Mouse (Mus musculus) urinary bladder, adult 18-20 months (tissue): ENCODE data around the gene Ccs.
A peak's percentile ranks its signal among the peaks of the same experiment; 100 is the strongest.
"Not testable (repeated sequence)": the region's sequence is repeated elsewhere in the genome, so short reads cannot be mapped to it uniquely, and the experiment has no call there.

Experiments used
- DNase-seq, 2 experiments: peaks; one replicate each; pipeline ENCODE4 v3.0.0; 2022; ENCODE audit warnings: low spot score in 2 of 2, mixed read lengths in 2 of 2

Gene Ccs

DNA sequence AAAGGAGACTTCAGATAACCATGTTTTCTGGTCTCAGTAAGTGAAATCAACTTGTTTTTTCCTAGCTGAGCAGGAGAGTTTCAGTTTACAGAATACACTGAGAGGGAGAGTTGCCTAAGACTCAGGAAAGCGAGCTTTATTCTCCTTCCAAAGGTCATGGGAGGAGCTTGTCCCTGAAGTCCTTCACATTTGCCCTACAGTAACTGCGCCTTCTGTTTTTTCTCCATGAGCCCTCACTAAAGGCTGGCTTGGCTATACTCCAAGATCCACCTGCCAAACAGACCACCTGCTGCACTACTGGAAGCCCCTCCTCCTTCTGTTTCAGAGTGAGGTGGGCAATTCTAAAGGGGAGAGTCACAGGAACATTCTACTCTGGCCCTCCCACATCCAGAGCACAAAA, 3.0 kb downstream of the Ccs start:
- no peak for DNase-seq

DNA sequence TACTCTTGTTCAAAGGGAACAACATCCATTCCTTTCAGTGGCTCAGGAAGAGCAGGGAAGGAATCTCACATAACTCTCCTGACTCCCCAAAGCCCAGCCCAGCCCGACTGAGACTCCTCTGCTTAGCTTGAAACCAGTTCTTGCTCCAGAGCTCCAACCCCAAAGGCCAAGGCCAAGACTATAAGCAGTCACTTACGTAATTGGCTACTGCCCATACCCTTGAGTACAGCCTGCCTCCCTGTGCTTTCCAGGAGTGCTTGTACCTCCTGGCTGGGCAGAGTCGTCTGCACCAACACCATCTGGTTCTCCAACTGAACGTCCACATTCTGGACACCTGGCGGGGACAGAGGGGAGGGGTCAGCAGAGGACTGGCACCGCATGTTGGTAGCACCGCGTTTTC, 5.2 kb downstream of the Ccs start:
- DNase-seq: no peak

DNA sequence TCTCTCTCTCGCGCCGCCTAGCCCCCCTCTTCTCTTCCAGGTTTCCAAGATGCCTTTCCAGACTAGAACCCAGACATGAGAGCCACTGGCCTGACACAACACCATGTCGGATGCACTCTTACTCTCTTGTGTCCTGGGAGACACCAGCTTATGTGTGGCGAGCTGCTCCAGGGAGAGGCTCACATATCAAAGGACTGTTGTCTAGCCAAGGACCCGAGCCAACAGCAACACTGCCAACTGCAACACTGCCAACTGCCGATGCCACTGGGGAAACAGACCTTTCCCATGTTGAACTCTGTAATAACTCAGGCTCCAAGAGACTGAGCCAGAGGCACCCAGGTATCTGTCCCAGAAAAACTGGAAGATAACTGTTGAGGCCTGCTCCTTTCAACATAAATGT, 10.0 kb downstream of the Ccs start:
- no peak for DNase-seq

DNA sequence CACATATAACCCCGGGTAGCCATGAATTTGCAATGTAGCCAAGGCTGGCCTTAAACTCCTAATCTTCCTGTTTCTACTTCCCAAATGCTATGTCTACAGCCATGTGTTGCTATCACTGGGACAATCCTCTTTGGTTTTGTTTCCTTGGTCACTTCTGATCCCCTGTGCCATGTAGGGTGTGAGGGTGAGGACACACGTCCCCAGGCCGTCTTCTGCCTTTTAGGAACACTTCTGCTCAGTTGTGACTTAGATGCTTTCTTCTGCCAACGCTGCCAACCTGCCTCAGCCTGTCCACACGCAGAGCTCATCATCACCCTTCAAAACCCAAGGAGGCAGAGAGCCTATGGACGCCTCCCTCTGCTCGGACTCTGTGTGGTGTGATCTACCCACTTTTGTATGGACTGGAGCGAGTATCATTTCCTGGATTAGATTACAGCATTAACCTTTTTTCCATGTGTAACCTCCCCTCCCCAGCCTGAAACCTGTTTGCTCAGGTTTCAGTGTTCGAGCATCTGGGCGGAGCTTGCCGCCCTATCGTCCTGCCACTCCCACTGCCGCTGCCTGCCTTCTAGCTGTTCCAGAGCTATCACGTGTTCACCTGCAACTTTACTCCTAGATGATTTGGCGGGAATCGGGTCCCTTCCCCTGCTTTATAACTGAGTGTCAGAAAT, 10.6 kb downstream of the Ccs start:
- no peak for DNase-seq

DNA sequence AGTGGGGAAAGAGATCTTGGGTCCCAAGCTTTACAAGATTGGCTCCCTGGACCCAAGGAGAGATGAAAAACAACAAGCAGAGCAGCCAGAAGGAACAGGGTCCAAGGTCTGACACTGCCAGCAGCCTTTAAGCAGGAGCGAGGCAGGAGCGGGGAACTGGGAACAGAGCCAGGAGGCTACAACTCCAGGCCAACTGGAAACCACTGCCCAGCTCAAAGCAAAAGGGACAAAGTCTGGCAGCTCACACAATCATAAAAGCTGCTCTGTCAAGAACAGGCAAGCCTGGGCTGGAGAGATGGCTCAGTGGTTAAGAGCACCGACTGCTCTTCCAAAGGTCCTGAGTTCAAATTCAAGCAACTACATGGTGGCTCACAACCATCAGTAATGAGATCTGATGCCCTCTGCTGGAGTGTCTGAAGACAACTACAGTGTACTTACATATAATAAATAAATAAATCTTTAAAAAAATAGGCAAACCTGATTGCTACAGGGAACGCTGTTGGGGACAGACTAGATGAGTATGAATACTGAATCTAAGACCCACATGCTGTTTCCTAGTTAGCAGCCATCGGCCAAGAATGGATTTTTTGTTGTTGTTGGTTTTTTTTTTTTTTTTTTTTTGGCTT, 18.3 kb downstream of the Ccs start:
- DNase-seq: peak in 1 of 2 experiments; percentile 50

DNA sequence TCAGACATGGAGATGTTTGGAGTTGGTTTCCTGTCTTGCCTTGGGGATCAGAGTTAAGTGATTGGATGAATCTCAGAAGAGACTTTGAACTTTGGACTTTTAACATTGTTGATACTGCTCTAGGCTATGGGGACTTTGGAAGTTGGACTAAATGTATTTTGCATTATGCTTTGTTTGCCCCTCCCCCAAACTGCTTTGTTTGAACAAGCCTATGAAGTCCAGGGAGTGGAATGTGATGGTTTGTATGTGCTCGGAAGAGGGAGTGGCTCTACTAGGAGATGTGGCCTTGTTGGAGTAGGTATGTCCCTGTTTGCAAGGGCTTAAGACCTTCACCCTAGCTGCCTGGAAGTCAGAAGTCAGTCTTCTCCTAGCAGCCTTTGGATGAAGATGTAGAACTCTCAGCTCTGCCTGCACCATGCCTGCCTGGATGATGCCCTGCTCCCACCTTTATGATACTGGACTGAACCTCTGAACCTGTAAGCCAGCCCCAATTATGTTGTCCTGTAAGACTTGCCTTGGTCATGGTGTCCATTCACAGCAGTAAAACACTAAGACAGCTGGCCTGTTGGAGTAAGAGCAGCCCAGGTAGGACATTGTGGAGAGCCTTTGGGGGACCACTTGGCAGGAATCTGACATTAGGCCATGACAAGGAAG, 21.8 kb downstream of the Ccs start:
- no peak for DNase-seq

DNA sequence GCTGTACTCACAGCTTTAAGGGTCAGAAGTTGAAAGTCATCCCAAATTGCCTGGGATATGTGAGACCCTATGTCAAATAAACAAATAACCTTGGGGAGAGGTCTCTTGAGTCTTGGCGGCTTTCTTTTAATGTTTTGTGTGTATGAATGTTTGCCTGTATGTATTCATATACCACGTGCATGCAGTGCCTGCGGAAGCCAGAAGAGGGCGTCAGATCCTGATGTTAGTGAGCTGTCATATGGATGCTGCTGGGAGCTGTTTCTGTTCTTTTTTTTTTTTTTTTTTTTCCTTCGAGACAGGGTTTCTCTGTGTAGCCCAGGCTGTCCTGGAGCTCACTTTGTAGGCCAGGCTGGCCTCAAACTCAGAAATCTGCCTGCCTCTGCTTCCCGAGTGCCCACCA, 26.1 kb downstream of the Ccs start:
- no peak for DNase-seq

DNA sequence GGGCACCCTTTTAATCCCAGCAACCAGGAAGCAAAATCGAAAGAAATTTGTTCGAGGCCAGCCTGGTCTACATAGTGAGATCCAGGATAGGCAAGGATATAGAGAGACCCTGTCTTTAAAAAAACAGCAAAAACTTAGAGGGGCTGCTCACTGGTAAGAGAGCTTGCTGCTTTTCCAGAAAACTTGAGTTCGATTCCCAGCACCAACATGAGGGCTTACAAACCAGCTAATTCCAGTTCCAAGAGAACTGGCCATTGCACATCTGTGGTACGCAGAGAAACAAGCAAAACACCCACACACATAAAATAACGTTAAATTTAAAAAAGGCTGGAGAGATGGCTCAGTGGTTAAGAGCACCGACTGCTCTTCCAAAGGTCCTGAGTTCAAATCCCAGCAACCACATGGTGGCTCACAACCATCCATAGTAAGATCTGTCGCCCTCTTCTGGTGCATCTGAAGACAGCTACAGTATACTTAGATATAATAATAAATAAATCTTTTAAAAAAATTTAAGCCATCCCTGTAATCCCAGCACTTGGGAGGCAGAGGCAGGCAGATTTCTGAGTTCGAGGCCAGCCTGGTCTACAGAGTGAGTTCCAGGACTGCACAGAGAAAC, 26.7 kb downstream of the Ccs start:
- not testable (repeated sequence) for DNase-seq

DNA sequence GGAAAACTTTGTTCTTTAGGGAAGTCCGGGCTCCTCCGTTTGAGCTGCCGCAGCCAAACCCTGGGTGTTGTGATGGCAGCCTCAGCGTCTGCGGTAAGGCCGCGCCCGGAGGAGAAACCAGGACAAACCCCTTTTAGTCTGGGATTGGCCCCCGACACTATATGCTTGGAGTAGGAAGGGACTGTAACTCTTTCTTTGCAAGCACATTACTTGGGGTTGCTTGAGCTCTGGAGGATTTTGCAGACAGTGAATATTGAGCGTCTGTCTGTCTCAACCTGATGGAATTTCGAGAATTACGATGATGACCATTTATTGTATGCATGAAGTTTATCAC, 27.3 kb downstream of the Ccs start:
- DNase-seq: no peak

DNA sequence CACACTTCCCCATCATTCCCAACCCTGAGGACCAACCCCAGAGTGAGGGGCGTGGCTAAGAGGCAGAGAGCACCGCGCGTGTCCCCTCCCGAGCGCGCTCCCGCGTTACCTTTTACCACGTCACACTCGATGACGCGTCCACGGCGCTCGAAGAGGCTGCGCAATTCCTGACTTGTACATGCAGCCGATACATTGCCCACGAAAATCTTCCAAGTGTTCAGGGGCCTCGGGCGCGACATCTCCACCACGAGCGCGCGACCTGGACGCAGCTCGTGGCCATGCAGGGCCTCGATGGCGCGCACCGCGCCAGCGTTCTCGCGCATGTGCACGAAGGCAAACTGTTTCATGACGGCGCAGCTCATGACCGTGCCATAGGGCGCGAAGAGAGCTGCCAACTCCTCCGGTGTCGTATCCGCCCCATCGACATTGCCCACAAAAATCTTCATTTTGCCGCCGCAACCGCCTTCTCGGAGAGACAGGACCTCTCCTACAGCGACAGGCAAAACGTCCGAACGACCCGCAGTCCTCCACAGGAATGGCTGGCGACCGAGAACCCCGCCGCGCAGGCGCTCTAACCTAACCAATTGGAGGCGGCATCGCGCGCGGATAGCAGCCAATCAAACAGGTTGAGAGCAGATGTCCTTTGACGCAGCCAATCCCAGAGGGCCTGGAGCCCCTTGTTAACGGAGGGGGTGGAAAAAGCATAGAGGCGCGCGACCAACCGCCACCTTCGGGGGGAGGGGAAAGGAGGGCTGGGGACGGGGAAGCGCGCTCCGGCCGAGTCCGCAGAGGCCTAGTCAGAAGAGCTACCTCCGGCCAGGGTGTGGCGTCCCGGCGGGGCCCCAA, 27.8 kb downstream of the Ccs start, which contains the start of the genes Gm21992 and Rbm14:
TSS of gene Gm21992 (minus strand) at position 550 of the 846 bp plus-strand sequence.
TSS of gene Rbm14 (minus strand) at position 572 of the 846 bp plus-strand sequence.
- DNase-seq: peak; percentile 93 to 98

DNA sequence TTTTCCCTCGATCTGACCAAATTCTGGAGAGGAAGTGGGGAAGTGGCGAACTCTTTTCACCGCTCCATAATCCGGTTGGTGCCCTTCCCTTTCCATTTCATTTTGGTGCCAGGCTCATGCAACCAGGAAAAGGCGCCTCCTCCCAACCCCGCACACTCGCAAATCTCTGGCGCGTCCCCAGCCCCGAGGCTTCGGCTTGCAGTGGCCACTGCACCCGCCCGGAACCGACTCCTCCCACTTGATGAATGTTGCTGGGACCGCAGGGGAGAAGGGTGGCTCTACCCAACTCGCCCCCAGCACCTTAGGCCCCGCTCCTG, 28.4 kb downstream of the Ccs start:
- no peak for DNase-seq

DNA sequence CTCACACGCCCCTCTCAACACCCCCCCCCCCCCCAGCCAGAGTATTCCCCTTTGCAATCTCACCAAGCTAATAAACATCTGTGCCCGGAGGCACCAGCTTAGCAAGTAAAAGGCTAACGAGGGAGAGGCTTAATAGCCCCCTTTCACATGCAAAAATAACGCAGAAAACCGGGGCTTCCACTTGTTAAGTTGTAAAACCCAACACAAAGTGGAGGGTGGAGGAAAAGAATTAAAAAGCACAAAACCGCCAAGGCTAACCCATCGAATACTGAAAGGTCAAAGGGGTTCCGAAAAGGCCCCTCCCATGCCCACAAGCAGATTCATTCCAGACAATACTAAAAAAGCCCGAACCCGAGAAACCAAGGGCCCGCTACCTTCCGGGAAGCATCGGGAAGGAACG, 28.8 kb downstream of the Ccs start:
- no peak for DNase-seq

DNA sequence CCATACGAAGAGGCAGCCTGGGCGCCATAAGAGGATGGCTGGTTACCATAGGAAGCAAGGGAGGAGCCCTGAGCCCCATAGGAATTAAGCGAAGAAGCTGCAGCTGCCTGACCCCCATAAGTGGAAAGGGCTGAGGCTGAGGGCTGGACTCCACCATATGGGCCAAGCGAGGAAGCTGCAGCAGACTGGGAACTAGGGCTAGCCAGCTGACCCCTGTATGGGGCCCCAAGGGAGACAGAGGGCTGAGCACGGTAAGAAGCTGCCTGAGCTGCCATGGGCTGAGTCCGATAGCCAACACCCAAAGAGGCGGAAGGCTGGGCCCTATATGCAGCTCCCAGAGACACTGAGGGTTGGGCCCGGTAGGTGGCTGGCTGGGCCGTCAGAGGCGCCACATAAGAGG, 35.8 kb downstream of the Ccs start:
- DNase-seq: no peak

DNA sequence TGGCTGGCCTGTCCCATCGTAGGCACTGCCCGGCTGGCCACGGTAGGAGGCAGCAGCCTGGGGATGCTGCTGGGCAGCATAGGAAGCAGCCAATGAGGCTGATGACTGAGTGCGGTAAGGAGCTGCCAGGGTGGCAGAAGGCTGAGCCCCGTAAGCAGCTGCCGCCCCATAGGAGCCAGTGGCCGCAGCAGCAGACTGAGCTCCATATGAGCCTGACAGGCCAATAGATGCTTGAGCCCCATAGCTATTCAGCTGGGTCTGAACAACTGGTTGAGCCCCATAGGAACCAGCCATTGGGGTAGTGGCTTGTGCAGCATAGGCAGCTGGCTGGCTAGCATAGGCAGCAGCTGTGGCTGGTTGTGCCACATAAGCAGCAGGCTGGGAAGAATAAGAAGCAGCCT, 36.4 kb downstream of the Ccs start:
- DNase-seq: no peak

DNA sequence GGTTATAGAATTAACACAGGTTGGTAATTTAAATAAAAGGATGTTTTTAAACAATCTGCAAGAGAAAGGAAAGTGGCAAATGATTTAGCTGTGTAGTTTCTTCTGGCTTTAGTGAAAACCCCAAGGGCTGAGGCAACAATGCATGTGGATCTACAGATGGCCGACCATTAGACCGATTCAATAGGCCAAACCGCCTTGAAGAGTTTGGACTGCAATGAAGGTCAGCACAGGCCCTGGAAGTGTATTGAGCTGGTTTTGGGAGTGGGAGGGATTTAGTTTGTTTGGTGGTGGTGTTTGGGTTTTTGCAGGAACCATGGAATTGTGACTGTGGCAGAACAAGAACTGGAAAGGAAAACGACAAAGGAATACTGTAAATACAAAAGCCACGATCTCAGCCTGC, 40.0 kb downstream of the Ccs start:
- no peak for DNase-seq

DNA sequence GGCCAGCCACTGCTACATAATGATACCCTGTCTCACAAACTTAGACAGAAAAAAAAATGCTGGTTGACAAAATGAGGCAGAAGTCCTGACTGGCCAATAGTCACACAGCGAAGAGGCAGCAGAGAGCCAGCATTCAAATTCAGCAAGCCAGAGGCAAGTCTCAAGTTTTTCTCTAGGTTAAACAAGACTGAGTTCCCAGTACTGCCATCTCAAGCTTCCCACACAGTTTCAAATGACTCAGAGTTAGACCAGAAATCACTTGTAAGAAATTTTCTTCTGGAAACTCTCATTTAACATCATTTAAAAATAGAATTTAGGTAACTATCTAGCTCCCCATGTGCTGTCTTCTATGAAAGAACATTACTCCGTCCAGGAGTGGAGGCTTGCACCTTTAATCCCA, 41.3 kb downstream of the Ccs start:
- no peak for DNase-seq

DNA sequence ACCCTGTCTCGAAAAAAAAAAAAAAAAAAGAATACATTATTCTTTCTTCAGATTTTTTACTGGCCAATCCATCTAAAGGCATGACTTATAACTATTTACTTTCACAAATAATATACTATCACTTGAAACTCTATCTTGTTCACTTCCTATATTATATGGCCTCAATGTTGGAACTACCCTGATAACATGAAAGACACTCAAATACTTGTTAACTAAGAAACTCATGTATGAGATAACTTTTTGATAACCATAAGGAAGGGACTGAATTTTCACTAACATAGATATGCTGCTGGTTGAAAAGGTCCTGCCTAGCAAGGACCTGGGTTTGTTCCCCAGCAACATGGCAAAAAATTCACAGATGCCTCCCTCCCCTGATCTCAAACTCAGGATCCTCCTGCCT, 43.2 kb downstream of the Ccs start:
- DNase-seq: no peak

DNA sequence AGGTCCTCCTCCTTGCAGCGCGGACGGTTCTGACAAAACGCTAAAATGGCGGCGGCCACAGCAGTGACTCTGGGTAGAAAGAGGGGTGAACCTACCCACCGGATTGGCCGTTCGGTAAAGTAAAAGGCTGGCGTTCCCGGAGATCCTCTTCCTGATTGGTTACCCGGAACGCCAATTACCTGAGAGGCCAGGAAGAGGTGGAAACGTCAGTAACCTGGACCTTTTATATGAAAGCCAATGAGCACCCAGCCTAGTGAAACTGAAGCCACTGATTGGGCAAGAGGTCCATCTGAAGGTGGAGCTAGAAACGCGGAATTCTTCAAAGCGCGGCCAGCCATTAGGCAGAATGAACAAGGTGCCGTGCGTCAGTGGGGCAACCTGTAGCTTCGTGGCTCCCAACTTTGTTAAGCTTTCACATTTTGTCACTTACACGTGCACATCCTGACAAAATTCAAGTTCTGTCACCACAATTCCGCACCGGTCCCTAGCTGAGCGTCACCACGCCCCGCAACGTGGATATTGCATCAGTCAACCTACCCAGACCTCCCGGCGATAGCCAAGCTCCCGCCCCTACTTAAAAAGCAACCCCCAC, 45.2 kb downstream of the Ccs start, which contains the start of gene Rbm4:
TSS of gene Rbm4 (minus strand) at position 71 of the 592 bp plus-strand sequence.
- peak; percentile 86 to 97 for DNase-seq

DNA sequence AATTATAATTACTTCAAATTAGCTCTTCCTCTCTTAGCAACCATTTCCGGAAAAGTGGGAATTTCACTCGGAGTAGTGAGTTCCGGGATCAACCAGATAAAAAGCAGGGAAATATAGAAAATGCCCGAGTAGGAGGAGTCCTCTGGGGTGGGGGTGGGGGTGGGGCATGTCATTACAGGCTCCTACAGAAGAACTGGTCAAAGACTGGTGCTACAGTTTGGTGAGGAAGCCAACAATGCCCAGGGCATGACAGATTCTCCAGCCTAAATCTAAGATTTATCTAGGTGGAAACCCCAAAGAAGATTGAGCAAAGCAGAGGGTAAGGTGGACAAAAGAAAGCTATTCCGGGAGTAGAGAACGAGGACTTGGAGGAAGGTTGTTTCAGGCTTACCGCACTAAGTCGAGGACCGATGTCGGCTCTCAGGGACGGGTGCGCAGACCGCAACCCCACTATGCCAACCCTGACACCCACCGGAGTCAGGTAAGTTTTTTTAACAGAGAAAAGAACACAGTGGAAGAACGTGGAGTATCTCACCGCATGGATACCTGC, 45.8 kb downstream of the Ccs start:
- no peak for DNase-seq

DNA sequence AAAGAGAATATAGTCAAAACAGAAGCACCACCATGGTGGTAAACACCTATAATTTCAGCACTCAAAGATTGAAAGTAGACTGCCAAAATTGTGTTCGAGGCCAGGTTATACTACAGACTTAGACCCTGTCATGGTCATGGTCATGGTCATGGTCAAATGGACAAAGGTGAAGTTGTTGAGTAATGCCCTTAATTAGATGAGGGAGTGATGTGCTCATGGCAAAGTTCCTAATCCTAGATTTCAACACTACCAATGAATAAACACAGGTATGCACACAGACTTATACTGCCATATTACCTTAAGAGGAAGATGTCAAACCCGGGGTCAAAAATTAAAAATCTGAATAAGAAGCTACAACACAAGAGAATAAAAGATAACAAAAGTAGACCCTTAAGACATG, 52.8 kb downstream of the Ccs start:
- no peak for DNase-seq

DNA sequence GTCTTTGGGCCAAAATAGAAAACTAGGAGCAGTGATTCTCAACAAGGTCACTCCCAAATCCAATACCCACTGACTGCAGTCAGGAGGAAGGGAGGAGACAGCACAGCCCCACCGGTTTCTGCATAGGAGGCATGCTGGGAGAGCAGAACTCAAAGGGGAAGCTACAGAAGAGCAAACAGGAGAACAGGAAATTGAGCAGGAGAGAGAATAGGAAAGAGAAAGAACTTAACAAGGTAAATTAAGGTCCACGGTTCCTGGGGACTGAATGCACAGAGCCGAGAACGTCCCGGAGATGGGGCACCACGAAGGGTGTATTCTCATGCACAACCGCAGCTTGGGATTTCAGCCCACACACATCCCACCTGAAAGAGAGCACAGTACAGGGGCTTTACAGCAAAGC, 53.9 kb downstream of the Ccs start:
- no peak for DNase-seq
